Mouse (Mus musculus): ENCODE data around the gene Rhobtb3. TPM values are rescaled to one million over a fixed set of nuclear protein-coding genes. Genes with fewer than 3 reads are reported as not detected.
"Not testable (repeated sequence)": the region's sequence is repeated elsewhere in the genome, so short reads cannot be mapped to it uniquely, and the experiment has no call there.

Gene Rhobtb3
- polyA plus RNA-seq, 1 experiment from 2014 or later = 27.2 TPM

DNA sequence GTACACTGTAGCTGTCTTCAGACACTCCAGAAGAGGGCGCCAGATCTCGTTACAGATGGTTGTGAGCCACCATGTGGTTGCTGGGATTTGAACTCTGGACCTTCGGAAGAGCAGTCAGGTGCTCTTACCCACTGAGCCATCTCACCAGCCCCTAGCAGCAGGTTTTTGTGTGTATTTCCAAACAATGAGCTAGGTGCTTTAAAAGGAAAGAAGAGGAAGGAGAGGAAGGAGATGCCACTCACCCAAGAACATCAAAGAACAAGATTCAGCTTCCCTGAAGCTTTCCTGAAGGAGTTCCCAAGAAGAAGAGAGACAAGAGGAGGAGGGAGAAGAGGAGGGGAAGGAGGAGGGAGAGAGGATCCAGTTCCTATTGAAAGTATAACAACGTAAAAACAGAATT lies 121.4 kb downstream of the Rhobtb3 start:
- not testable (repeated sequence) for H3K9me3 ChIP-seq; H3K9ac ChIP-seq; ATAC-seq (ENCODE audit: low read depth); H3K27me3 ChIP-seq; H3K4me3 ChIP-seq; H3K27ac ChIP-seq (replicated peaks); H3K4me1 ChIP-seq (replicated peaks); H3K4me2 ChIP-seq; H3K36me3 ChIP-seq
- 87% methylated on average over 4 of the region's 4 CpGs for WGBS

GRCm38 (mm10) chr13:75819898-75820297 lies 123.8 kb downstream of the Rhobtb3 start:
- H3K4me3 ChIP-seq = no peak overlapping the region
- no peaks in the 10 kb centered on the region for H3K27me3 ChIP-seq
- no peaks in the 10 kb centered on the region for H3K36me3 ChIP-seq
- no peak for ATAC-seq (ENCODE audit: low read depth)
- H3K9me3 ChIP-seq = no peaks in the 10 kb centered on the region
- no peaks in the 10 kb centered on the region for H3K4me1 ChIP-seq (replicated peaks)
- no peak overlapping the region for H3K4me2 ChIP-seq
- no peak overlapping the region for H3K27ac ChIP-seq (replicated peaks)
- H3K9ac ChIP-seq = no peak overlapping the region

Other genes with a start within 250 kb of the Rhobtb3 start
- 2.4 and 2.8 TPM in 2 replicates for gene Ell2, start 237.2 kb downstream of the Rhobtb3 start, polyA plus RNA-seq (2015; fragmentation: Nextera tagmentation; extraction: Ambion mirVana)
- 49.3 and 55.2 TPM in 2 replicates for gene Glrx, start 104.1 kb downstream of the Rhobtb3 start, polyA plus RNA-seq (2015; fragmentation: Nextera tagmentation; extraction: Ambion mirVana)
- gene Spata9, start 23.2 kb upstream of the Rhobtb3 start, polyA plus RNA-seq (2015; fragmentation: Nextera tagmentation; extraction: Ambion mirVana) = 1.7 and 2.1 TPM in 2 replicates
- 17.9 and 18.8 TPM in 2 replicates for gene Rfesd, start 74.8 kb upstream of the Rhobtb3 start, polyA plus RNA-seq (2015; fragmentation: Nextera tagmentation; extraction: Ambion mirVana)
- gene Gpr150, start 113.1 kb upstream of the Rhobtb3 start, polyA plus RNA-seq (2015; fragmentation: Nextera tagmentation; extraction: Ambion mirVana) = 3.2 and 4.0 TPM in 2 replicates
- 4.0 and 4.3 TPM in 2 replicates for gene Arsk, start 154.7 kb upstream of the Rhobtb3 start, polyA plus RNA-seq (2015; fragmentation: Nextera tagmentation; extraction: Ambion mirVana)
- gene Ttc37, start 154.8 kb upstream of the Rhobtb3 start, polyA plus RNA-seq (2015; fragmentation: Nextera tagmentation; extraction: Ambion mirVana) = 9.6 and 10.3 TPM in 2 replicates

Data from neural tube, embryonic 13.5 days (tissue).